Mouse (Mus musculus): ENCODE results near the gene Hrnr. TPM values are rescaled to one million over a fixed set of nuclear protein-coding genes. Genes with fewer than 3 reads are reported as not detected.

Gene Hrnr
- polyA plus RNA-seq (2012; rRNA removed) (0.14 and 0.23 TPM in 2 replicates), polyA plus RNA-seq (2014; fragmentation: Nextera tagmentation; extraction: Ambion mirVana) (0.55 and 1.4 TPM in 2 replicates)

DNA sequence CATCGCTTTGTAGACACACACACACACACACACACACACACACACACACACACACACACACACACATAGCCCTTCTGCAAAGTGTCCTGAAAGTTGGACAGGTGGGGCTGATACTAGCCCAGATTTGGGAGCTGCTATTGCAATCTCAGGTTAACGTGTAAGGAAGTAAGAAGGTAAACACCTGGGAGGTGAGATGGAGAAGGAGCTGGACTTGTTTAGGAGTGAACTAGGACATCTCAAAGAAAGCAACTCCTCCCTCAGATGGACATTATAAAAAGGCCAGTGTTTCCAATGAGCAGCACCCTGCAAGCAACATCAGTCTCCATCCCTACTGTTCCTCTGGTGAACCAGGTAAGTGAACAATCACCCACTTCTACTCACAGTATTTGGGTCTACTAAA lies at the start of gene Hrnr:
Gene Hrnr (plus strand): TSS at position 301 of the 400 bp plus-strand sequence.
- Histone ChIP-seq H3K4me2 (replicated peaks; ENCODE audit: low read depth, low read length, severe bottlenecking) (no peak within 1 kb of the TSS), H3K36me3 (ENCODE audit: control insufficient read depth, insufficient read depth, low read length) (no peaks in the 10 kb centered on the region), H3K27ac (replicated peaks; ENCODE audit: low read depth, low read length) (no peak within 1 kb of the TSS), H3K9ac (ENCODE audit: low read depth, low read length, severe bottlenecking) (no peak within 1 kb of the TSS), H3K27me3 (ENCODE audit: control insufficient read depth, insufficient read depth, low read length) (no peaks in the 10 kb centered on the region), H3K4me3 (replicated peaks; ENCODE audit: low read length) (no peak within 1 kb of the TSS), H3K9me3 (ENCODE audit: control insufficient read depth, low read length) (no peaks in the 10 kb centered on the region), H3K4me1 (ENCODE audit: control insufficient read depth, insufficient read depth, low read length) (no peaks in the 10 kb centered on the region)
- DNase-seq (ENCODE audit: low spot score) (no peak), ATAC-seq (ENCODE audit: low FRiP score, low read depth) (no peak)
- no peak for TF ChIP-seq POLR2A (IDR thresholded peaks at IDR 0.05; ENCODE audit: borderline replicate concordance, extremely low read depth, insufficient read depth, insufficient read length)
- WGBS = 85% methylated on average over 2 of the region's 2 CpGs

GRCm38 (mm10) chr3:93273223-93273622 lies 46.3 kb upstream of the Hrnr start, which contains the start of gene Flg:
Gene Flg, plus strand, starts transcription at chr3:93273523.
- Histone ChIP-seq H3K9ac (ENCODE audit: low read depth, low read length, severe bottlenecking) (no peak within 1 kb of the TSS), H3K9me3 (ENCODE audit: control insufficient read depth, low read length) (no peaks in the 10 kb centered on the region), H3K27me3 (ENCODE audit: control insufficient read depth, insufficient read depth, low read length) (no peaks in the 10 kb centered on the region), H3K27ac (replicated peaks; ENCODE audit: low read depth, low read length) (no peak within 1 kb of the TSS), H3K36me3 (ENCODE audit: control insufficient read depth, insufficient read depth, low read length) (no peaks in the 10 kb centered on the region), H3K4me2 (replicated peaks; ENCODE audit: low read depth, low read length, severe bottlenecking) (no peak within 1 kb of the TSS), H3K4me1 (ENCODE audit: control insufficient read depth, insufficient read depth, low read length) (no peaks in the 10 kb centered on the region), H3K4me3 (replicated peaks; ENCODE audit: low read length) (no peak within 1 kb of the TSS)
- ATAC-seq (ENCODE audit: low FRiP score, low read depth) (no peak), DNase-seq (ENCODE audit: low spot score) (no peak)
- 86% methylated on average over 2 of the region's 2 CpGs for WGBS
- TF ChIP-seq POLR2A (IDR thresholded peaks at IDR 0.05; ENCODE audit: borderline replicate concordance, extremely low read depth, insufficient read depth, insufficient read length) = no peak

DNA sequence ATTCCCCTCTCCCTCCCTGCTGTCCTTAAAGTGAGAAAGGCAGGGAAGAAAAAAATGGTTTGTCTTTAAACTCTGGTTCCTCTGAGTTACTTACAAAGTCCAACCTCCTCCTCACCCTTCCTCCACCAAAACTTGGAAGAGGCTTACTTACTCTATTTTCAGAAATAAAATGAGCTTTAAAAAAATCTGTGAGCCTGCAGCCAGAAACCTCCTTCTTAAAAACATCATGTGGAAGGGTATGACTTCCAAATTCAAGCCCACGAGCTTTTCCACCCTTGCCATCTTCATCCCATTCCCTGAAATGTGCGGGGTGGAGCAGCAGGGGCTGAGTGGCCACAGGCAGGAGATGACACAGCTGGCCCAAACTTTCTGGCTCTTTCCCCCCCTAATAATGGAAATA lies 22.0 kb upstream of the Hrnr start:
- Histone ChIP-seq H3K9ac (ENCODE audit: low read depth, low read length, severe bottlenecking) (no peak overlapping the region), H3K4me2 (replicated peaks; ENCODE audit: low read depth, low read length, severe bottlenecking) (no peak overlapping the region), H3K4me3 (replicated peaks; ENCODE audit: low read length) (no peak overlapping the region), H3K9me3 (ENCODE audit: control insufficient read depth, low read length) (no peaks in the 10 kb centered on the region), H3K27me3 (ENCODE audit: control insufficient read depth, insufficient read depth, low read length) (no peaks in the 10 kb centered on the region), H3K36me3 (ENCODE audit: control insufficient read depth, insufficient read depth, low read length) (no peaks in the 10 kb centered on the region), H3K4me1 (ENCODE audit: control insufficient read depth, insufficient read depth, low read length) (no peaks in the 10 kb centered on the region), H3K27ac (replicated peaks; ENCODE audit: low read depth, low read length) (no peak overlapping the region)
- DNase-seq (ENCODE audit: low spot score) (no peak), ATAC-seq (ENCODE audit: low FRiP score, low read depth) (no peak)
- 79% methylated on average over 2 of the region's 2 CpGs for WGBS
- no peak for TF ChIP-seq POLR2A (IDR thresholded peaks at IDR 0.05; ENCODE audit: borderline replicate concordance, extremely low read depth, insufficient read depth, insufficient read length)

- ATAC-seq (ENCODE audit: low FRiP score, low read depth) (no peak), DNase-seq (ENCODE audit: low spot score) (no peak)
- no peaks in the 10 kb centered on the region for H3K36me3 ChIP-seq (ENCODE audit: control insufficient read depth, insufficient read depth, low read length)
- no peak overlapping the region for H3K4me3 ChIP-seq (replicated peaks; ENCODE audit: low read length)
- H3K27ac ChIP-seq (replicated peaks; ENCODE audit: low read depth, low read length) = no peak overlapping the region
- TF ChIP-seq POLR2A (IDR thresholded peaks at IDR 0.05; ENCODE audit: borderline replicate concordance, extremely low read depth, insufficient read depth, insufficient read length) = no peak
- no peaks in the 10 kb centered on the region for H3K9me3 ChIP-seq (ENCODE audit: control insufficient read depth, low read length)
- H3K9ac ChIP-seq (ENCODE audit: low read depth, low read length, severe bottlenecking) = no peak overlapping the region
- H3K27me3 ChIP-seq (ENCODE audit: control insufficient read depth, insufficient read depth, low read length) = no peaks in the 10 kb centered on the region
- 88% methylated on average over 6 of the region's 6 CpGs for WGBS
- H3K4me2 ChIP-seq (replicated peaks; ENCODE audit: low read depth, low read length, severe bottlenecking) = no peak overlapping the region
- H3K4me1 ChIP-seq (ENCODE audit: control insufficient read depth, insufficient read depth, low read length) = no peaks in the 10 kb centered on the region
Observed at GRCm38 (mm10) chr3:93299832-93300231, 19.7 kb upstream of the Hrnr start.

GRCm38 (mm10) chr3:93301896-93302295 lies 17.7 kb upstream of the Hrnr start:
- 74% methylated on average over 3 of the region's 3 CpGs for WGBS
- DNase-seq (ENCODE audit: low spot score) (no peak), ATAC-seq (ENCODE audit: low FRiP score, low read depth) (no peak)
- Histone ChIP-seq H3K4me3 (replicated peaks; ENCODE audit: low read length) (no peak overlapping the region), H3K4me1 (ENCODE audit: control insufficient read depth, insufficient read depth, low read length) (no peaks in the 10 kb centered on the region), H3K9ac (ENCODE audit: low read depth, low read length, severe bottlenecking) (no peak overlapping the region), H3K27me3 (ENCODE audit: control insufficient read depth, insufficient read depth, low read length) (no peaks in the 10 kb centered on the region), H3K36me3 (ENCODE audit: control insufficient read depth, insufficient read depth, low read length) (no peaks in the 10 kb centered on the region), H3K27ac (replicated peaks; ENCODE audit: low read depth, low read length) (no peak overlapping the region), H3K9me3 (ENCODE audit: control insufficient read depth, low read length) (no peaks in the 10 kb centered on the region), H3K4me2 (replicated peaks; ENCODE audit: low read depth, low read length, severe bottlenecking) (no peak overlapping the region)
- TF ChIP-seq POLR2A (IDR thresholded peaks at IDR 0.05; ENCODE audit: borderline replicate concordance, extremely low read depth, insufficient read depth, insufficient read length) = no peak

GRCm38 (mm10) chr3:93306142-93306541 lies 13.4 kb upstream of the Hrnr start:
- Histone ChIP-seq H3K4me2 (replicated peaks; ENCODE audit: low read depth, low read length, severe bottlenecking) (no peak overlapping the region), H3K27me3 (ENCODE audit: control insufficient read depth, insufficient read depth, low read length) (no peaks in the 10 kb centered on the region), H3K36me3 (ENCODE audit: control insufficient read depth, insufficient read depth, low read length) (no peaks in the 10 kb centered on the region), H3K9ac (ENCODE audit: low read depth, low read length, severe bottlenecking) (no peak overlapping the region), H3K9me3 (ENCODE audit: control insufficient read depth, low read length) (no peaks in the 10 kb centered on the region), H3K27ac (replicated peaks; ENCODE audit: low read depth, low read length) (no peak overlapping the region), H3K4me3 (replicated peaks; ENCODE audit: low read length) (no peak overlapping the region), H3K4me1 (ENCODE audit: control insufficient read depth, insufficient read depth, low read length) (no peaks in the 10 kb centered on the region)
- ATAC-seq (ENCODE audit: low FRiP score, low read depth) (no peak), DNase-seq (ENCODE audit: low spot score) (no peak)
- no peak for TF ChIP-seq POLR2A (IDR thresholded peaks at IDR 0.05; ENCODE audit: borderline replicate concordance, extremely low read depth, insufficient read depth, insufficient read length)
- 77% methylated on average over 2 of the region's 2 CpGs for WGBS
